Comparison of ENCODE assay signal across 26 mouse cellular contexts in the genomic region with DNA sequence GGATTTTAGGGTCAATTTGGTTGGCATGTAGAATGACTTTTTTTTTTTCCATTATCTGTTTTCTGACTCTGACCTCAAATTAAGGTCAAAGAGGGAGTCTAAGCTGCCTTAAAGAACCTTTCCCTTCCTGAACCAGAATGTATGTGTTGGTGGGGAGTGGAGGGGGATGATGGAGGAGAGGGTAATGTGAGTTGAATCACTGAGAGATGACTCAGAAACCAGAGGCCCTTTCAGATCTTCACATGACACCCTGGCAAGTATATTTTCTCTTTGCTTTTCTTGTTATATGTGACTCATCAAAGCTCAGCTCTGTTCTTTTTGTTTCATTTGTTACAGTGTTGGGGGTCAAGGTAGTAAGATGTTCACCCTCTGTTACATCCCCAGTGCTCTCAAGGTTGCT. TPM values are rescaled to one million over a fixed set of nuclear protein-coding genes. Genes with fewer than 3 reads are reported as not detected.
DNase-seq lines count a peak whose midpoint lies in the region; ATAC-seq and TF ChIP-seq lines count a peak whose summit lies in the region.
"Had no signal": no experiment of that assay in that cellular context is flagged by ENCODE, and none has a peak within 500 bp of the region (broad histone marks: within the 10 kb centered on the region; RNA-seq: fewer than 3 reads in every experiment).

No protein-coding gene starts in this region.

- H3K9me3 ChIP-seq in forebrain, embryonic 11.5 days (ENCODE audit: control insufficient read depth, low read length) = no peaks in the 10 kb centered on the region
- no peaks in the 10 kb centered on the region for H3K9me3 ChIP-seq in heart, embryonic 11.5 days (replicated peaks; ENCODE audit: control insufficient read depth, low read length)
- H3K9me3 ChIP-seq: forebrain, embryonic 13.5 days; heart, embryonic 10.5 days; hindbrain, embryonic 13.5 days; lung, embryonic 15.5 days; midbrain, embryonic 12.5 days had no signal

- no peak for TF ChIP-seq CTCF in cortical plate, adult 2 months (IDR thresholded peaks at IDR 0.05; ENCODE audit: extremely low read depth, insufficient read depth, low read length)

- peaks cover 2% of the 10 kb centered on the region; the same call in 1 of the 2 replicates for H3K4me1 ChIP-seq in cortical plate, adult 2 months (ENCODE audit: control insufficient read depth, insufficient read depth, low read length)
- H3K4me1 ChIP-seq in forebrain, embryonic 11.5 days (replicated peaks; ENCODE audit: control insufficient read depth, insufficient read depth, low read length) = no peaks in the 10 kb centered on the region
- peaks cover 7% of the 10 kb centered on the region; the same call in 1 of the 2 replicates for H3K4me1 ChIP-seq in heart, embryonic 11.5 days (ENCODE audit: control insufficient read depth, insufficient read depth, low read length)
- H3K4me1 ChIP-seq: forebrain, embryonic 13.5 days; hindbrain, embryonic 13.5 days; lung, embryonic 15.5 days; megakaryocyte, embryonic 14.5 days; midbrain, embryonic 12.5 days had no signal

- H3K4me3 ChIP-seq in cortical plate, adult 2 months (ENCODE audit: insufficient read depth, low read length) = no peak overlapping the region
- H3K4me3 ChIP-seq in forebrain, embryonic 11.5 days (ENCODE audit: low read depth, low read length) = no peak overlapping the region
- no peak overlapping the region for H3K4me3 ChIP-seq in heart, embryonic 11.5 days (ENCODE audit: low read depth, low read length)
- H3K4me3 ChIP-seq: forebrain, embryonic 13.5 days; heart, embryonic 10.5 days; hindbrain, embryonic 13.5 days; lung, embryonic 15.5 days; megakaryocyte, embryonic 14.5 days; midbrain, embryonic 12.5 days had no signal

- peak; percentile 51 for DNase-seq in adrenal gland, adult 2 months
- DNase-seq in adrenal gland, postnatal 25 days = no peak
- DNase-seq in 3134 (ENCODE audit: extremely low read depth, insufficient read length, low spot score) = peak; percentile 25
- peak; percentile 76 for DNase-seq in Muller cell, postnatal 12 days (ENCODE audit: inconsistent ontology term)
- no peak for DNase-seq in forebrain, embryonic 11.5 days (ENCODE audit: low spot score)
- DNase-seq in thymus, postnatal 4 days = no peak
- DNase-seq: adrenal gland, postnatal 36 days; B cell, adult 2 months; cerebellum, adult 11 months; cerebellum, adult 9-10 months; cerebellum, postnatal 36 days; gastrocnemius, postnatal 25 days; heart, postnatal 4 days; kidney, adult 9 months; kidney, postnatal 10 days; liver had no signal

- H3K27ac ChIP-seq in cortical plate, adult 2 months (ENCODE audit: insufficient read depth, low read length) = 0 out of 2 replicates have a peak overlapping the region, but pooled peaks have one; percentile 44
- no peak overlapping the region for H3K27ac ChIP-seq in forebrain, embryonic 11.5 days (ENCODE audit: low read depth, low read length)
- H3K27ac ChIP-seq in heart, embryonic 11.5 days (ENCODE audit: low read depth, low read length) = no peak overlapping the region
- H3K27ac ChIP-seq: forebrain, embryonic 13.5 days; heart, embryonic 10.5 days; hindbrain, embryonic 13.5 days; lung, embryonic 15.5 days; midbrain, embryonic 12.5 days had no signal

- no peaks in the 10 kb centered on the region for H3K27me3 ChIP-seq in forebrain, embryonic 11.5 days (ENCODE audit: control insufficient read depth, insufficient read depth, low read length)
- H3K27me3 ChIP-seq in heart, embryonic 11.5 days (ENCODE audit: control insufficient read depth, insufficient read depth, low read length) = no peaks in the 10 kb centered on the region
- H3K27me3 ChIP-seq: CH12.LX; forebrain, embryonic 13.5 days; hindbrain, embryonic 13.5 days; lung, embryonic 15.5 days; midbrain, embryonic 12.5 days had no signal

- no peak for ATAC-seq in forebrain, embryonic 11.5 days (replicated peaks; ENCODE audit: low FRiP score)
- no peak for ATAC-seq in heart, embryonic 11.5 days (replicated peaks; ENCODE audit: insufficient number of reproducible peaks, low FRiP score, low TSS enrichment)
- ATAC-seq: forebrain, embryonic 13.5 days; intestine, embryonic 16.5 days had no signal

- TF ChIP-seq POLR2A in cortical plate, adult 2 months (IDR thresholded peaks at IDR 0.05; ENCODE audit: extremely low read depth, insufficient read depth, low read length) = no peak

- H3K36me3 ChIP-seq in forebrain, embryonic 11.5 days (ENCODE audit: control insufficient read depth, insufficient read depth, low read length) = no peaks in the 10 kb centered on the region
- H3K36me3 ChIP-seq in heart, embryonic 11.5 days (ENCODE audit: control insufficient read depth, insufficient read depth, low read length) = no peaks in the 10 kb centered on the region
- H3K36me3 ChIP-seq: hindbrain, embryonic 13.5 days; lung, embryonic 15.5 days; midbrain, embryonic 12.5 days had no signal

- H3K4me2 ChIP-seq in forebrain, embryonic 11.5 days (ENCODE audit: low read depth, low read length, severe bottlenecking) = no peak overlapping the region
- H3K4me2 ChIP-seq in heart, embryonic 11.5 days = no peak overlapping the region
- H3K4me2 ChIP-seq: forebrain, embryonic 13.5 days; hindbrain, embryonic 13.5 days; lung, embryonic 15.5 days; midbrain, embryonic 12.5 days had no signal

- H3K9ac ChIP-seq in forebrain, embryonic 11.5 days (ENCODE audit: low read length) = no peak overlapping the region
- H3K9ac ChIP-seq in heart, embryonic 11.5 days (ENCODE audit: low read depth, low read length) = no peak overlapping the region
- H3K9ac ChIP-seq: forebrain, embryonic 13.5 days; hindbrain, embryonic 13.5 days; lung, embryonic 15.5 days; midbrain, embryonic 12.5 days had no signal

RNA-seq across cellular contexts. Expression of a gene that starts 46.6 kb away (rescaled TPM):
- under 1 TPM; 0.14 to 0.17 TPM for total RNA-seq in adrenal gland, adult 2 months (2021)
- 0.13 and 0.18 TPM in 2 replicates for polyA plus RNA-seq in adrenal gland, adult 2 months (2012; rRNA removed)
- 0.12 TPM in 1 of 2 replicates, not detected in the other for total RNA-seq in adrenal gland, postnatal 25 days (2021)
- polyA plus RNA-seq in cortical plate, adult 2 months (2012; rRNA removed) = 0.44 and 0.48 TPM in 2 replicates
- 0.69 and 0.83 TPM in 2 replicates for polyA plus RNA-seq in forebrain, embryonic 11.5 days (2014; fragmentation: Nextera tagmentation; extraction: Ambion mirVana)
- polyA plus RNA-seq in heart, embryonic 11.5 days (2014; fragmentation: Nextera tagmentation; extraction: Ambion mirVana) = 4.6 and 6.0 TPM in 2 replicates
- total RNA-seq: CH12.LX had no signal

Comparison
In these comparisons a context has a peak if more than half of its experiments do, and no peak if none do; other contexts are left out.
1. DNase-seq: peak in adrenal gland, adult 2 months (single experiment), 3134 (single experiment) and Muller cell, postnatal 12 days (single experiment); none in adrenal gland, postnatal 25 days (single experiment), forebrain, embryonic 11.5 days (single experiment) and thymus, postnatal 4 days (single experiment).